Mouse (Mus musculus) liver, embryonic 14.5 days (tissue): ENCODE measurements around the gene Phactr1.

Experiments used
- CTCF ChIP-seq: IDR thresholded peaks from 2 replicates; pipeline ENCODE4 v1.5.1; 2016; ENCODE audit warnings: antibody characterized with exemption, low read depth, control low read depth
- EP300 ChIP-seq: IDR thresholded peaks from 2 replicates; pipeline ENCODE4 v1.6.1; 2016; ENCODE audit warnings: antibody characterized with exemption, low read depth

GRCm38 (mm10) chr13:42719401-42719800 lies 39.0 kb downstream of the Phactr1 start:
- TF ChIP-seq EP300 = no peak
- no peak for TF ChIP-seq CTCF
